In the genomic region with DNA sequence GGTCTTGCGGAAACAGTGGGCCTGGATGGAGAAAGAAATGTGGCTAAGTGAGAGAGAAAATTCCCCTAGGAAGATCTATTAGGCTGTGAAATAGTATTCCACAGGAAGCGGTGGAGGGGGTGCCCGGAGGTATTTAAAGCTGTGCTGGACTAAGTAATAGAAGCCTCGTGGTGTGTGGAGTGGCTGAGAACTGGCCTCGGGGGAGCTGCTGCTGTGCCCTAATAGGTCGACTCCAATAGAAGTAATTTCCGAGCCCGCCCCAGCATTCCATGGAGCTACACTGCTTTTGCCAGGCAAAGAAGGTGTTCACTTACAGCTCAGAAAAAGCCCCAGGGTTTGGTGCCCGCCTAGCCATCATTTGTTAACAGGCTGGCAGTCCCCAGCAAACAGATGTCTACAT, we compare ENCODE assay signal across 11 mouse cellular contexts.
A peak's percentile ranks its signal among the peaks of the same experiment; 100 is the strongest.
DNase-seq lines count a peak whose midpoint lies in the region; ATAC-seq and TF ChIP-seq lines count a peak whose summit lies in the region.
"Had no signal": no experiment of that assay in that cellular context is flagged by ENCODE, and none has a peak within 500 bp of the region (broad histone marks: within the 10 kb centered on the region; RNA-seq: fewer than 3 reads in every experiment).

No protein-coding gene starts in this region.

- no peak overlapping the region for H3K4me2 ChIP-seq in forebrain, embryonic 14.5 days (ENCODE audit: low read length)
- H3K4me2 ChIP-seq in forebrain, embryonic 13.5 days: no peak overlapping the region
- no peak overlapping the region for H3K4me2 ChIP-seq in lung, postnatal 0 days (replicated peaks; ENCODE audit: low read depth, low read length)

- H3K27ac ChIP-seq in forebrain, embryonic 14.5 days (ENCODE audit: low read depth, low read length): no peak overlapping the region
- H3K27ac ChIP-seq in forebrain, embryonic 13.5 days: no peak overlapping the region
- H3K27ac ChIP-seq in lung, postnatal 0 days (ENCODE audit: low read length): no peak overlapping the region

- ATAC-seq in forebrain, embryonic 14.5 days: no peak
- no peak for ATAC-seq in forebrain, embryonic 13.5 days
- ATAC-seq in lung, postnatal 0 days: no peak
- ATAC-seq: liver, postnatal 0 days; Patski had no signal

- H3K36me3 ChIP-seq in forebrain, embryonic 14.5 days (ENCODE audit: control insufficient read depth, insufficient read depth, low read length): no peaks in the 10 kb centered on the region
- H3K36me3 ChIP-seq in forebrain, embryonic 13.5 days (ENCODE audit: poor library complexity, severe bottlenecking): no peaks in the 10 kb centered on the region
- H3K36me3 ChIP-seq in lung, postnatal 0 days (ENCODE audit: insufficient read depth, low read length): no peaks in the 10 kb centered on the region

- TF ChIP-seq EP300 in lung, postnatal 0 days (IDR thresholded peaks at IDR 0.05): no peak

- H3K4me3 ChIP-seq in forebrain, embryonic 14.5 days (ENCODE audit: low read depth, low read length): no peak overlapping the region
- H3K4me3 ChIP-seq in forebrain, embryonic 13.5 days: no peak overlapping the region
- no peak overlapping the region for H3K4me3 ChIP-seq in lung, postnatal 0 days (ENCODE audit: low read depth, low read length)

- H3K4me1 ChIP-seq in forebrain, embryonic 14.5 days (ENCODE audit: control insufficient read depth, insufficient read depth, low read length): peaks cover 8% of the 10 kb centered on the region; the same call in 1 of the 2 replicates
- peaks cover 8% of the 10 kb centered on the region; the same call in 1 of the 2 replicates for H3K4me1 ChIP-seq in forebrain, embryonic 13.5 days
- no peaks in the 10 kb centered on the region; the same call in none of the 2 replicates for H3K4me1 ChIP-seq in lung, postnatal 0 days (ENCODE audit: insufficient read depth, low read depth, low read length)

- no peaks in the 10 kb centered on the region for H3K27me3 ChIP-seq in forebrain, embryonic 14.5 days (replicated peaks; ENCODE audit: control insufficient read depth, insufficient read depth, low read length)
- H3K27me3 ChIP-seq in forebrain, embryonic 13.5 days: no peaks in the 10 kb centered on the region
- no peaks in the 10 kb centered on the region for H3K27me3 ChIP-seq in lung, postnatal 0 days (replicated peaks; ENCODE audit: insufficient read depth, low read length)

- WGBS in forebrain, embryonic 14.5 days: 60% methylated on average over 9 of the region's 9 CpGs
- 62% methylated on average over 9 of the region's 9 CpGs for WGBS in forebrain, embryonic 13.5 days
- 57% methylated on average over 9 of the region's 9 CpGs for WGBS in lung, postnatal 0 days

- H3K9me3 ChIP-seq in forebrain, embryonic 14.5 days (replicated peaks; ENCODE audit: control insufficient read depth, low read length): no peaks in the 10 kb centered on the region
- no peaks in the 10 kb centered on the region for H3K9me3 ChIP-seq in forebrain, embryonic 13.5 days (replicated peaks)
- H3K9me3 ChIP-seq in lung, postnatal 0 days (ENCODE audit: low read length): no peaks in the 10 kb centered on the region

- no peak for TF ChIP-seq CTCF in lung, postnatal 0 days (IDR thresholded peaks at IDR 0.05)

- peak; percentile 28 for DNase-seq in forebrain, embryonic 14.5 days (ENCODE audit: low spot score)
- DNase-seq in 3T3-L1 (ENCODE audit: low read depth, low spot score): peak; percentile 5
- DNase-seq in forelimb bud, embryonic 11.5 days (ENCODE audit: low read depth, low spot score): peak; percentile 87
- peak; percentile 53 for DNase-seq in kidney, postnatal 14 days
- DNase-seq in yolk sac, embryonic 10.5 days (ENCODE audit: low spot score): no peak
- DNase-seq in lung, postnatal 0 days (ENCODE audit: low spot score): no peak
- no peak for DNase-seq in ovary, postnatal 10 days (ENCODE audit: low spot score)
- DNase-seq: liver, postnatal 0 days; right cerebral cortex, postnatal 4 days had no signal

- no peak overlapping the region for H3K9ac ChIP-seq in forebrain, embryonic 14.5 days (ENCODE audit: low read length)
- H3K9ac ChIP-seq in forebrain, embryonic 13.5 days: no peak overlapping the region
- H3K9ac ChIP-seq in lung, postnatal 0 days (replicated peaks; ENCODE audit: low read depth): no peak overlapping the region
- H3K9ac ChIP-seq: liver, postnatal 0 days had no signal

Comparison
In these comparisons a context has a peak if more than half of its experiments do, and no peak if none do; other contexts are left out.
1. DNase-seq: peak in forebrain, embryonic 14.5 days (single experiment), 3T3-L1 (single experiment), forelimb bud, embryonic 11.5 days (single experiment) and kidney, postnatal 14 days (single experiment); none in yolk sac, embryonic 10.5 days (single experiment), lung, postnatal 0 days (single experiment) and ovary, postnatal 10 days (single experiment).